Comparison of ENCODE assay signal across 23 mouse cellular contexts in the genomic region with DNA sequence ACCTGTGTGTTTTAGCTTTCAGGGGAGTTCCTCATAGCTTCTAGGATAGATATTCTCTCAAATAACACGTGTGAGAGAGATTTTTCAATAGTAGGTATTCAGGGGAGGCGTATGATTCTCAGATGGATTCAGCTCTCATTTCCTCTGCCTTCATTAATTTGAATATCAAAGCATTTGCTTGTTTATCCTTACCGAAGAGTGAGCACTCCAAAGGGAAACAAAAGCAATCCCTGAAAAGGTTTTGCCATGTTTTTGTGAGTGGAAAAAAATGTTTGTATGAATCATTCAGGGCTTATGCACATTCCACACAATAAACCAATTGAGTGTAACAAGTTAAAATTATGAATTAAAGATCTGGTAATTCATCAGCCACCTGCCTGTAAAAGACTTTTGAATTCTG.
"Had no signal": no experiment of that assay in that cellular context is flagged by ENCODE, and none has a peak within 500 bp of the region (broad histone marks: within the 10 kb centered on the region; RNA-seq: fewer than 3 reads in every experiment).

No protein-coding gene starts in this region.

- H3K4me1 ChIP-seq: limb, embryonic 13.5 days; liver, embryonic 12.5 days; liver, embryonic 15.5 days; lung, embryonic 15.5 days had no signal

- DNase-seq: kidney, postnatal 25 days; layer of hippocampus, adult 9-11 months; liver; lung, adult 18-20 months; lung, postnatal 10 days; lung, postnatal 4 days; right cerebral cortex, adult 18-20 months; right cerebral cortex, postnatal 14 days; right cerebral cortex, postnatal 4 days; thymus, adult 2 months; thymus, postnatal 14 days; thymus, postnatal 4 days had no signal

- H3K27ac ChIP-seq: kidney, postnatal 0 days; layer of hippocampus, adult 2 months; limb, embryonic 10.5 days; limb, embryonic 13.5 days; liver, embryonic 12.5 days; liver, embryonic 15.5 days; lung, embryonic 15.5 days; midbrain, embryonic 12.5 days; neural tube, embryonic 12.5 days; neural tube, embryonic 15.5 days; stomach, postnatal 0 days had no signal

- H3K4me2 ChIP-seq: limb, embryonic 13.5 days; liver, embryonic 12.5 days; liver, embryonic 15.5 days; lung, embryonic 15.5 days; midbrain, embryonic 12.5 days; neural tube, embryonic 12.5 days; neural tube, embryonic 15.5 days had no signal

- ATAC-seq: liver, embryonic 12.5 days had no signal

- H3K36me3 ChIP-seq: limb, embryonic 10.5 days; limb, embryonic 13.5 days; liver, embryonic 12.5 days; liver, embryonic 15.5 days; lung, embryonic 15.5 days; midbrain, embryonic 12.5 days; neural tube, embryonic 12.5 days; neural tube, embryonic 15.5 days had no signal

- H3K27me3 ChIP-seq: limb, embryonic 13.5 days; liver, embryonic 12.5 days; liver, embryonic 15.5 days; lung, embryonic 15.5 days; midbrain, embryonic 12.5 days; neural tube, embryonic 12.5 days; neural tube, embryonic 15.5 days had no signal

- H3K4me3 ChIP-seq: layer of hippocampus, adult 2 months; limb, embryonic 10.5 days; limb, embryonic 13.5 days; liver, embryonic 12.5 days; liver, embryonic 15.5 days; lung, embryonic 15.5 days; midbrain, embryonic 12.5 days; neural tube, embryonic 12.5 days; neural tube, embryonic 15.5 days had no signal

- H3K9ac ChIP-seq: limb, embryonic 13.5 days; liver, embryonic 12.5 days; liver, embryonic 15.5 days; lung, embryonic 15.5 days; midbrain, embryonic 12.5 days; neural tube, embryonic 12.5 days; neural tube, embryonic 15.5 days had no signal

- H3K9me3 ChIP-seq: limb, embryonic 10.5 days; limb, embryonic 13.5 days; liver, embryonic 12.5 days; liver, embryonic 15.5 days; lung, embryonic 15.5 days; midbrain, embryonic 12.5 days; neural tube, embryonic 12.5 days; neural tube, embryonic 15.5 days had no signal
